Mouse (Mus musculus) erythroblast, embryonic 14.5 days (primary cell): ENCODE results near the gene Klrb1c.

Experiments used
- GATA1 ChIP-seq: IDR thresholded peaks from 2 replicates; pipeline ENCODE4 v1.6.1; 2012; ENCODE audit warnings: low read length, inconsistent platforms, mixed read lengths
- TAL1 ChIP-seq: IDR thresholded peaks from 3 replicates; pipeline ENCODE4 v1.6.1; 2012; ENCODE audit warnings: low read length, inconsistent platforms, mixed read lengths

- TF ChIP-seq GATA1 (no peak), TAL1 (no peak)
These were observed 19.5 kb upstream of the Klrb1c start for GRCm38 (mm10) chr6:128808532-128808931.
